Mouse (Mus musculus) heart, postnatal 0 days (tissue): ENCODE data around the gene Crip2.

ENCODE experiments used
- CTCF ChIP-seq: IDR thresholded peaks from 2 replicates; pipeline ENCODE4 v1.5.1; 2016; ENCODE audit warnings: antibody characterized with exemption, control low read depth, low read depth
- EP300 ChIP-seq: IDR thresholded peaks from 2 replicates; pipeline ENCODE4 v1.6.1; 2016; ENCODE audit warnings: antibody characterized with exemption, low read depth

- TF ChIP-seq CTCF (peak; percentile 18; the same call in 1 of the 2 replicates), EP300 (peak; percentile 75)
Measured at GRCm38 (mm10) chr12:113142021-113142975, 2.3 kb downstream of the Crip2 start.
